Mouse (Mus musculus): ENCODE data around the gene Plpp7.

Gene Plpp7

DNA sequence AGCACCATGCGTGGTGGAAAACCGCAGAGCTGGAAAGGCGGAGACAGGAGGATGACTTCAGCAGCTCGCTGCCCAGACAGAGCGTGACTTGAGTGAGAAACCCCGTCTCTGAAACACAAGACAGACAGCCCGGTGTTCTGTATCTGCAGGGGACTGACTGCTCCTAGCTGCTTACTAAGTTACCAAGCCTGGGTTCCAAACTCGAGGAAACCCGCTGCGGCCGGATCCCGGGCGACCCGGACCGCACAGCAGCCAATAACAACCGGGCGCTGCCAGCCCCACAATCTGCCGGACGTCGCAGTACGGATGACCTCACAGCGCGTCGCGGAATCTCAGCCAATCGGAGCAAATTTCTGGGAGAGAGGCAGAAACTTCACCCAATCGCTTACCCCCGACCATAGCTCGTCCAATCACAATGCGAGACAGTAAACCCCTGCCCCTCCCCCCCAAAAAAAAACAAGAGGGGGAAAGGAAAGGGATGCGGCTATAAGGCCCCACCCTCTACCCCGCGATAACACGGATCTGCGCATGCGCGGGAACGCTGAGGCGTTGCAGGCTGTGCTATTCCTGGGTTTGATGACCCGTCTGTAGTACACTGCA is 42.4 kb downstream of the Plpp7 start:
- in situ Hi-C loops (cut with MboI, MseI) = no loop called here

- in situ Hi-C loops (cut with MboI, MseI) = no loop called here
Observed at GRCm38 (mm10) chr2:32139377-32139776, 44.0 kb downstream of the Plpp7 start.

DNA sequence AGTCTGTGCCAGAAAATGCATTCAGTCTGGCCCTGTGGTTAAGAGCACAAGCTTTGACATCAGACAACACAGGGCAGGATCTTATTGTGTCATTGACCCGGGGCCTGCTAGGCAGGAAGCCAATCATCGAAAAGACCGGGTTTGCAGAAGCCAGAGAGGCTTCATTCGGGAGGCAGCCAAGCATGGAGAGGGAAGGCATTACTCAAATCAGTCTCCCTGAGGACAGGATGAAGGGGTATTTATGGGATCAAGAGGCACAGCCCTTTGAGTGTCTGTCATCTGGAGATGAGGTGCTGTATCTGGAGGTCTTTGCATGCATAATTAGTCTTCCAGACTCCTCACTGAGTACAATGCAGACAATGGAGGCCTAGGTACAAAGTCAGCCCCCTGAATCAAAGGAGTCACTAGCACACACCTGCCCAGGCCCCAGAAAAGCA is 45.2 kb downstream of the Plpp7 start:
- in situ Hi-C loops (cut with MboI, MseI) = no loop called here

GRCm38 (mm10) chr2:32141602-32142001 is 46.3 kb downstream of the Plpp7 start:
- in situ Hi-C loops (cut with MboI, MseI) = no loop called here

DNA sequence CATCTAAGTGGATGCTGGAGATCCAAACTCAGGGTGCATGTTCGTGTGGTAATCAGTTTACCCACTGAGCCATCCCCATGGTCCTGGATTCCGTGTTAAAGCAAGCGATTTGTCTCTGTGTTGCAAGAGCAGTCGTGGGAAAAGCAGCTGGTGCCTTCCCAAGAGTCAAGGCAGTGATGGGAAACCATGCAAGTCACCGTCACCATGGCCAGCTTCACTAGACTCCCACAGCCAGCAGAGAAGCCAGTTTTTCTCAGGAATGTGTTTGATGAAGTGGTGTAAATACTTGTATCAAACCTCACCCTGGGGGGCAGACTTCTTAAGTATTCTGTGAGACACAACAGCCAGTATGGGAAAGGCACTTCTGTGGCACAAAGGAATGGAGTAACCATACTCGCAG is 47.0 kb downstream of the Plpp7 start:
- in situ Hi-C loops (cut with MboI, MseI) = no loop called here

- in situ Hi-C loops (cut with MboI, MseI) = no loop called here
Observed at GRCm38 (mm10) chr2:32144633-32145032, 49.3 kb downstream of the Plpp7 start.

DNA sequence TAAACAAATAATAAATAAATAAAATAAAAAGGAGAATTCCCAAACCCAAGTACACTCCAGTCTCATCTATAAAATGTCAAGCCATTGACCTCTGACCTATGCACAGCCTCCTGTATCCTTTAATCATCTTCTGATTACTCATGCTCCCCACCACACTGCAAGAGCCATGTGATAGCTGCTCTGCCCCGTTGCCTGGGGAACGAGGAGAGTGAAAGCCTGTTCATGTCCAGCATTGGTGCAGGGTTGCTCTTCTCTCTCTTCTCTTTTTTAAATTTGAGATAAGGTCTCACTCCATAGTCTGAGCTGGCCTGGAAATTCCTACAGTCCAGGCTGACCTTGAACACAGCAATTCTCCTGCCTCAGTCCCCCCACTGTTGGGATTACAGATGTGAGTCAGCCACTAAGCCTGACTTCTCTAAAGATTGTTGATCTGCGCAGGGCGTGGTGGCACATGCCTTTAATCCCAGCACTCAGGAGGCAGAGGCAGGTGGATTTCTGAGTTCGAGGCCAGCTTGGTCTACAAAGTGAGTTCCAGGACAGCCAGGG is 51.4 kb downstream of the Plpp7 start:
- in situ Hi-C loops (cut with MboI, MseI) = no loop called here

DNA sequence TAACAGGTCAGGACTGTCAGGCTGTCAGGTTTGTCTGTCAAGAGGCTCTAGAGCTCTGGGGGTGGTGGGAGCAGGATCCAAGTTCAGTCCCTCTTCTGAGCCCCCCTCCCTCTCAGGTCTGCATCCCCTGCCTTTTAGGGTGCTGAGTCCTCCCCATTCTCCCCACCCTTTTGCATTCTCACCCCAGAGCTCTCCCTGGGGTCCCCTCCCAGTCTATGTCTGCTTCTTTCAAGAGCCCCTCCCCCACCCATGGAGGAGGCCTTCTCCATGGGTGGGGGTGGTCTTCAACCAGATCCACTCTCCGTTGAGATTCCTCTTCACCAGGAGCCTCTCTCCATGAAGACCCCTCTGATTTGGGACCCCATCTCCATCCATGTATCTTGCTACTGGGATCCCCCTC is 54.8 kb downstream of the Plpp7 start:
- in situ Hi-C loops (cut with MboI, MseI) = loop anchor here (10.0 kb wide), 1 partner anchor 1425 kb away; no protein-coding TSS in a partner anchor

DNA sequence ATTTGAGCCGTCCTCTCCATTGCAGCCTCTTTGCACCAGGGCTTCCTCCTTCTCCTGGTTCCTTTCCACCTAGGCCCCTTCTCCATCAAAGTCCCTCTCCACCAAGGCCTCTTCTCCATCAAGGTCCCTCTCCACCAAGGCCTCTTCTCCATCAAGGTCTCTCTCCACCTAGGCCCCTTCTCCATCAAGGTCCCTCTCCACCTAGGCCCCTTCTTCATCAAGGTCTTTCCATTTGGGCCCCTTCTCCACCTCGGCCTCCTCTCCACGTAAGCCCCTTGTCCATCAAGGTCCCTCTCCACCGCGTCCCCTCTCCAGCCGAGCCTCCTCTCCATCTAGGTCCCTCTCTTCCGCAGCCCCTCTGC is 55.2 kb downstream of the Plpp7 start:
- in situ Hi-C loops (cut with MboI, MseI) = loop anchor here (10.0 kb wide), 1 partner anchor 1426 kb away; no protein-coding TSS in a partner anchor

GRCm38 (mm10) chr2:32150924-32151659 is 55.8 kb downstream of the Plpp7 start, which contains the start of gene Prrc2b:
Gene Prrc2b (plus strand): TSS chr2:32151082.
- in situ Hi-C loops (cut with MboI, MseI) = loop anchor here (10.0 kb wide), 1 partner anchor 1426 kb away; no protein-coding TSS in a partner anchor

GRCm38 (mm10) chr2:32151660-32152366 is 56.5 kb downstream of the Plpp7 start:
- in situ Hi-C loops (cut with MboI, MseI) = loop anchor here (10.0 kb wide), 1 partner anchor 1427 kb away; no protein-coding TSS in a partner anchor

DNA sequence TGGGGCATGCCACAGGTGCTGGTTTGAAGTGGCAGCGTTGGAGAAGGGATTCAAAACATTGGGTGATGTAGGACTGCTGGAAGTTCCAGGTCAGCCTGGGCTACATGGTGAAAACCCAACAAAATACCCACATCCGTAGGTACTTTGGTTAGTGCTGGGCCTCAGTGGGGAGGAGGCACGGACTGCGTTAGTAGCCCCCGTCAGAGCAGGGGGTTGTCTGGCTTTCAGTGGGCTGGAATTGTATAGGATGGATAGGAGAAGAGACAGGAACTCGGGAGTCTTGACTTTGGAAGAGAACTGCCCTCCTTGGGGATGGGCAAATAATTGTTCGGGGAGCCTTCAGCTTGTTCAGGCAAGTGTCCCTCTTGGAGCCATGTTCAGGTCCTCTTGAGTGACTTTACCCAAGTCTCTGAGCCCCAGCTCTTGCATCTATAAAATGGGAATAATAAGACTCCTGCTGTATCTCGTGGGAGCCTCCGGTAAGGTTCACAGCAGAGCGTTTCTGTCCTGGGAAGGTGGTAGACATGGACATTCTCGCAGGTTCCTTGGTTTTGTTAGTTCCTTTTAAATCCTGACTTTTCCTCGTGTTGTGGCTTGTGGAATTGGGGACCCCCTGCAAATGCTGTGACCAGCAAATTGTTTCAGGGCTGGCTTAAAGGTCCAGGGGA is 57.2 kb downstream of the Plpp7 start:
- in situ Hi-C loops (cut with MboI, MseI) = loop anchor here (10.0 kb wide), 1 partner anchor 1428 kb away; no protein-coding TSS in a partner anchor

- in situ Hi-C loops (cut with MboI, MseI) = loop anchor here (10.0 kb wide), 1 partner anchor 1428 kb away; no protein-coding TSS in a partner anchor
Observed at GRCm38 (mm10) chr2:32153041-32153790, 57.9 kb downstream of the Plpp7 start.

DNA sequence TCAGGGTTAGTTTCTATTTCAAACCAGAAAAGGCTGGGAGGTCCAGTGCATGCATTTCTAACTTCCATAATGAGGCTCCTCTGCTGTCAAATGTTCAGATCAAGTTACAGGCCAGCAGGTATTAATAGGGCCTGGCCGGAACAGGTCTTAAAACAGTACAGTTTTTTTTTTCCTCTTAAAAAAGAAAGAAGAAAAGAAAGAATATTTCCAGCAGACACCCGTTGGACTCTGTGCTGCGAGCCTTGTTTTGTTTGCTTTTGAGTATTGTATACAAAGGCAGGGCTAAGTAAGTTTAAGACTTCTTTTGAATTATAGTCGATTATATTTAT is 58.4 kb downstream of the Plpp7 start:
- in situ Hi-C loops (cut with MboI, MseI) = loop anchor here (10.0 kb wide), 1 partner anchor 1429 kb away; no protein-coding TSS in a partner anchor

DNA sequence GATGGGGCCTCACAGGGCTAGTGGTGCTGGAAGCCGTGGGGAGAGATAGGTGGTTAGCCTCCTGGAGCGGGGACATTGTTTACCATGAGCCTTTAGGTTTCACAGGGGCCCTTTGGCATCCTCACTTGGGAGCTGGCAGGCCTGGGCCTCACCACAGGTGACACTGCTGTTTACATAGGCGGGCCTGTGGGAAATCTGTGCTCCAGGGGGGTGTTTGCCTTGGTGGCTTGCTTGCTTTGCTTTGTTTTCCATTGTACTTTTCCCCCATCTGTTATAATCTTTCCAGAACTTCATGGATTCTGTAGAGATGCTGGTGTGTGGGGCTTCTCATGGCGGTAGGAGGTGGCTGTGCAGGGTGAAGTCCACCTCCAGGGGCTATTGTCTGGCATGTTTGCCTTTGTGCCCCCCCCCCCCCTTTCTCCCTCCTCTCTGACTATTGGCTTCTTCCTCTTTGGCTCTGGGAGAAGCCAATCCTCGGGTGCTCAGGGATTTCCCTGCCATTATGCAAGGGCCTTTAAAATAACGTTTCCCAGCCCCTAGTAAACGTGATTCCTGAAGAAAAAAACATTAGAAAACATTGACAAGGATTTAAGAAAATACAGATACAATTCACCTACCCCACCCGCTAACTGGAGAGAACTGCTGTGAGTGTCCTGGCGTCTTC is 59.1 kb downstream of the Plpp7 start:
- in situ Hi-C loops (cut with MboI, MseI) = loop anchor here (10.0 kb wide), 1 partner anchor 1430 kb away; no protein-coding TSS in a partner anchor

DNA sequence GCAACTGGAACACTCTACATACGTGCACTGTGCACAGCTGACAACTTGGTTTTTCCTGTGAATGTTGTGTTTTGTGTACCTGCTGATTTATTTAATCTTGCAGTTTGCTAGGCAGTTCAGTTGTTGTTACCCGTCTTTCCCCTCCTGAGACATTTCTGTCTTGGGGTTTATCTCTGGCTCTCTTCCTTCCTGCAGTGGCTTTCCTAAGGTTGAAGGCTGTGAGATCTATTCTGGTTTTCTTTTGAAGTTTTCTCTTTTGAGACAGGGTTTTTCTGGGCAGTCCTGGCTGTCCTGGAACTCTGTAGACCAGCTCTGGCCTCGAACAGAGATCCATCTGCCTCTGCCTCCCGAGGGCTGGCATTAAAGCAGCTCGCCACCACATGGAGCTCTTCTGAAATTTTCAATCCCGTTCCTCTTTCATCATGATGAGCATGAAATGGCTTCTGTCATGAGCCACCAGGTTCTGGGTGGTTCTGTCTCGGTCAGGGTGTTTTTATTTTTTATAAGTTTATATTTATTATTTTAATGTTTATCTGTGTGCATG is 59.7 kb downstream of the Plpp7 start:
- in situ Hi-C loops (cut with MboI, MseI) = loop anchor here (10.0 kb wide), 1 partner anchor 1430 kb away; no protein-coding TSS in a partner anchor

- in situ Hi-C loops (cut with MboI, MseI) = loop anchor here (10.0 kb wide), 1 partner anchor 1431 kb away; no protein-coding TSS in a partner anchor
Observed at GRCm38 (mm10) chr2:32155614-32156013, 60.3 kb downstream of the Plpp7 start.

DNA sequence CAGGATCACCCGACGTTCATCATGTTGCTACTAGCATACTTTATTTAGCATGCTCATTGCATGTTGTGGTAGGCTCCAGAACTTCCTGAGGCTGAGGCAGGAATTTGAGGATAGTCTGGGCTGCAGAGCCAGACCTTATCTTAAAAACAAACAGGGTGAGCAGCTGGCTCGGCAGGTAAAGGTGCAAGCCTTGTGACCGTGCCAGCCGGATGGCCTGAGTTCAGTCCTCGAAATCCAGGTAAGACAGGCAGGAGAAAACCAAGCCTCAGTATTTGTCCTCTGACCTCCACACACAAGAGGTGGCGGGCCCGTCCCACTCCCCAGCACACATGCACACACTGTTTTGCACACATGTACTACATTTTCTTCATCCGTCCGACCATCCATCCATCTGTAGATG is 61.3 kb downstream of the Plpp7 start:
- in situ Hi-C loops (cut with MboI, MseI) = loop anchor here (10.0 kb wide), 1 partner anchor 1432 kb away; no protein-coding TSS in a partner anchor

DNA sequence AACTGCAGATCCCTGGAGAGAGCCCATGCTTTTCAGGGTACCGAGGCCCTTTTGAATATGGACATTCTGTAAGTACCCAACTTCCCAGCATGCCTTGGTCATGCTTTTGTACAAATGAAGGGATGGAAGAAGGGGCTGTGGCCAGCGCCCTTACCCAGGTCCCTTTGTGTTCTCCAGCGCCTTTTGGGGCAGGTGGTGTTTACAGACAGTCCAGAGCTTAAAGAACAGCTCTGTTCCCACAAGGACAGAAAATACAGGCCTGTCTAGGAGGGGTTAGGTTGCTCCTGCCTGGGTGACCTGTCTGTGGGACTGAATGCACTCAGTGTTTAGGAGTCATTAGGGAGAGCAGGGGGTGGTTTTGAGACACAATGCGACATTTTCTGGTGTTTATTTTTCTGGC is 62.0 kb downstream of the Plpp7 start:
- in situ Hi-C loops (cut with MboI, MseI) = loop anchor here (10.0 kb wide), 1 partner anchor 1433 kb away; no protein-coding TSS in a partner anchor
